Mouse (Mus musculus) spleen, adult 2 months (tissue): ENCODE results near the gene Adgrv1. TPM values are rescaled to one million over a fixed set of nuclear protein-coding genes. Genes with fewer than 3 reads are reported as not detected.

ENCODE experiments used
- DNase-seq, 2 experiments: peaks; one replicate each; pipeline versions ENCODE4 v3.0.0 to v3.0.0-alpha.2; 2012 to 2021; ENCODE audit warnings: low spot score in 2 of 2, low read depth in 1 of 2
- H3K27ac ChIP-seq: fragments of 200-500 bp; 2 replicates; pipeline ENCODE4 v1.5.1; 2012; ENCODE audit warnings: low read length, inconsistent platforms; ENCODE audit not compliant: insufficient read depth
- H3K27me3 ChIP-seq: fragments of 200-500 bp; 2 replicates; pipeline ENCODE4 v1.6.1; 2012; ENCODE audit warnings: mild to moderate bottlenecking, moderate library complexity, low read length, inconsistent platforms; ENCODE audit not compliant: control insufficient read depth, insufficient read depth
- H3K36me3 ChIP-seq: fragments of 200-500 bp; 2 replicates; pipeline ENCODE4 v1.6.1; 2012; ENCODE audit warnings: mild to moderate bottlenecking, low read length, inconsistent platforms; ENCODE audit not compliant: control insufficient read depth, insufficient read depth
- H3K4me1 ChIP-seq: fragments of 200-500 bp; 2 replicates; pipeline ENCODE4 v1.6.1; 2011; ENCODE audit warnings: inconsistent platforms; ENCODE audit not compliant: control insufficient read depth, insufficient read depth, insufficient read length
- H3K4me3 ChIP-seq: fragments of 200-500 bp; 2 replicates; pipeline ENCODE4 v1.5.1; 2011; ENCODE audit warnings: mild to moderate bottlenecking, inconsistent platforms; ENCODE audit not compliant: insufficient read depth, insufficient read length; ENCODE audit errors: extremely low read depth
- CTCF ChIP-seq: fragments of 200-500 bp; IDR thresholded peaks from 2 replicates; pipeline ENCODE4 v1.5.1; 2011; ENCODE audit warnings: mild to moderate bottlenecking, inconsistent platforms; ENCODE audit not compliant: insufficient read depth, insufficient read length, insufficient replicate concordance; ENCODE audit errors: extremely low read depth
- POLR2A ChIP-seq: fragments of 200-500 bp; IDR thresholded peaks from 2 replicates; pipeline ENCODE4 v1.6.1; 2011; ENCODE audit warnings: low read depth, low read length, inconsistent platforms
- WGBS: fragments of 180-500 bp; shearing (Covaris S2); methylation state at CpG from one replicate; pipeline ENCODE4 v1.1.7; 2018; 5-methylcytosine and 5-hydroxymethylcytosine counted together
- polyA plus RNA-seq: library from polyadenylated mRNA; depleted of rRNA; stranded (reverse); fragments of >200 nt; gene quantifications from 2 replicates; pipeline ENCODE4 v1.2.3, GENCODE M21; 2012

Gene Adgrv1
- polyA plus RNA-seq, 1 experiment = 0.28 TPM

GRCm38 (mm10) chr13:81241181-81241580, 391.8 kb downstream of the Adgrv1 start:
- H3K27me3 ChIP-seq = no peaks in the 10 kb centered on the region
- WGBS = 81% methylated on average over 2 of the region's 2 CpGs
- no peak for TF ChIP-seq POLR2A

GRCm38 (mm10) chr13:81239836-81240235, 393.1 kb downstream of the Adgrv1 start:
- H3K4me3 ChIP-seq = no peak overlapping the region
- no peaks in the 10 kb centered on the region for H3K36me3 ChIP-seq
- H3K27me3 ChIP-seq = no peaks in the 10 kb centered on the region
- TF ChIP-seq POLR2A = no peak
- no peak for TF ChIP-seq CTCF
- H3K27ac ChIP-seq = no peak overlapping the region
- 89% methylated on average over 10 of the region's 10 CpGs for WGBS
- no peaks in the 10 kb centered on the region for H3K4me1 ChIP-seq
- DNase-seq = no peak

More at GRCm38 (mm10) chr13:81241181-81241580, 391.8 kb downstream of the Adgrv1 start:
- Histone ChIP-seq H3K4me3 (no peak overlapping the region), H3K4me1 (no peaks in the 10 kb centered on the region), H3K27ac (no peak overlapping the region), H3K36me3 (no peaks in the 10 kb centered on the region)
- DNase-seq = no peak

- TF ChIP-seq POLR2A = no peak
- TF ChIP-seq CTCF = no peak
- Histone ChIP-seq H3K4me3 (no peak overlapping the region), H3K36me3 (no peaks in the 10 kb centered on the region), H3K27ac (no peak overlapping the region), H3K27me3 (no peaks in the 10 kb centered on the region), H3K4me1 (no peaks in the 10 kb centered on the region)
- WGBS = 62% methylated on average over 3 of the region's 3 CpGs
- no peak for DNase-seq
These were observed 393.5 kb downstream of the Adgrv1 start for GRCm38 (mm10) chr13:81239427-81239826.

- Histone ChIP-seq H3K4me3 (no peak overlapping the region), H3K4me1 (no peaks in the 10 kb centered on the region), H3K27me3 (no peaks in the 10 kb centered on the region), H3K36me3 (no peaks in the 10 kb centered on the region), H3K27ac (no peak overlapping the region)
- DNase-seq = no peak
- no peak for TF ChIP-seq POLR2A
- no peak for TF ChIP-seq CTCF
- WGBS = 82% methylated on average over 7 of the region's 7 CpGs
These were observed 394.1 kb downstream of the Adgrv1 start for GRCm38 (mm10) chr13:81238855-81239254.

GRCm38 (mm10) chr13:81237947-81238346, 395.0 kb downstream of the Adgrv1 start:
- Histone ChIP-seq H3K27me3 (no peaks in the 10 kb centered on the region), H3K27ac (no peak overlapping the region), H3K4me3 (no peak overlapping the region), H3K36me3 (no peaks in the 10 kb centered on the region), H3K4me1 (no peaks in the 10 kb centered on the region)
- DNase-seq = no peak
- TF ChIP-seq CTCF (no peak), POLR2A (no peak)
- WGBS = 80% methylated on average over 5 of the region's 5 CpGs

- WGBS = 78% methylated on average over 3 of the region's 3 CpGs
- Histone ChIP-seq H3K27me3 (no peaks in the 10 kb centered on the region), H3K4me1 (no peaks in the 10 kb centered on the region), H3K27ac (no peak overlapping the region), H3K36me3 (no peaks in the 10 kb centered on the region), H3K4me3 (no peak overlapping the region)
- no peak for DNase-seq
- TF ChIP-seq CTCF = no peak
- no peak for TF ChIP-seq POLR2A
These were observed 396.1 kb downstream of the Adgrv1 start for GRCm38 (mm10) chr13:81236758-81237395.

GRCm38 (mm10) chr13:81234031-81234430, 398.9 kb downstream of the Adgrv1 start:
- TF ChIP-seq POLR2A (no peak), CTCF (no peak)
- 86% methylated on average over 2 of the region's 2 CpGs for WGBS

GRCm38 (mm10) chr13:81232839-81233238, 400.1 kb downstream of the Adgrv1 start:
- Histone ChIP-seq H3K4me1 (no peaks in the 10 kb centered on the region), H3K4me3 (no peak overlapping the region), H3K27ac (no peak overlapping the region), H3K36me3 (no peaks in the 10 kb centered on the region), H3K27me3 (no peaks in the 10 kb centered on the region)
- DNase-seq = no peak
- TF ChIP-seq CTCF = no peak

More at GRCm38 (mm10) chr13:81234031-81234430, 398.9 kb downstream of the Adgrv1 start:
- Histone ChIP-seq H3K4me1 (no peaks in the 10 kb centered on the region), H3K27me3 (no peaks in the 10 kb centered on the region), H3K4me3 (no peak overlapping the region), H3K36me3 (no peaks in the 10 kb centered on the region), H3K27ac (no peak overlapping the region)
- DNase-seq = no peak
